Mouse (Mus musculus): Measurements from ENCODE around the gene Hectd2.

- TF ChIP-seq POLR2A (IDR thresholded peaks at IDR 0.05; ENCODE audit: borderline replicate concordance, extremely low read depth, low read depth, low read length) (no peak), CTCF (IDR thresholded peaks at IDR 0.05; ENCODE audit: insufficient read depth, low read length) (no peak)
These were observed 20.3 kb upstream of the Hectd2 start for GRCm38 (mm10) chr19:36534011-36534765.

Data from lung, adult 2 months (tissue).